Mouse (Mus musculus): ENCODE results near the gene Cfap20. TPM values are rescaled to one million over a fixed set of nuclear protein-coding genes. Genes with fewer than 3 reads are reported as not detected.

The Cfap20 gene
- polyA plus RNA-seq, 1 experiment = 45.0 TPM

- Histone ChIP-seq H3ac (ENCODE audit: control insufficient read depth, insufficient read length, low read depth) (no peak overlapping the region), H3K79me3 (ENCODE audit: low read depth) (no peaks in the 10 kb centered on the region), H3K36me3 (ENCODE audit: control insufficient read depth, insufficient read depth) (no peaks in the 10 kb centered on the region), H3K4me3 (ENCODE audit: insufficient read depth, poor library complexity, severe bottlenecking) (no peak overlapping the region), H3K79me2 (ENCODE audit: control insufficient read depth, insufficient read depth) (no peaks in the 10 kb centered on the region), H3K27me3 (ENCODE audit: control insufficient read depth, insufficient read depth, insufficient read length) (no peaks in the 10 kb centered on the region)
- TF ChIP-seq MYOD1 (IDR thresholded peaks at IDR 0.05; ENCODE audit: control insufficient read depth, insufficient read length, low read depth) (no peak), CEBPB (IDR thresholded peaks at IDR 0.05; ENCODE audit: low read depth) (no peak)
These were observed 56.8 kb downstream of the Cfap20 start for GRCm38 (mm10) chr8:95377863-95378291.

- Histone ChIP-seq H3ac (ENCODE audit: control insufficient read depth, insufficient read length, low read depth) (no peak overlapping the region), H3K79me2 (ENCODE audit: control insufficient read depth, insufficient read depth) (no peaks in the 10 kb centered on the region), H3K4me3 (ENCODE audit: insufficient read depth, poor library complexity, severe bottlenecking) (no peak overlapping the region), H3K36me3 (ENCODE audit: control insufficient read depth, insufficient read depth) (no peaks in the 10 kb centered on the region), H3K79me3 (ENCODE audit: low read depth) (no peaks in the 10 kb centered on the region), H3K27me3 (ENCODE audit: control insufficient read depth, insufficient read depth, insufficient read length) (no peaks in the 10 kb centered on the region)
- TF ChIP-seq MYOD1 (IDR thresholded peaks at IDR 0.05; ENCODE audit: control insufficient read depth, insufficient read length, low read depth) = no peak
- no peak for TF ChIP-seq FOSL1 (IDR thresholded peaks at IDR 0.05; ENCODE audit: insufficient read depth, low read length, poor library complexity, severe bottlenecking)
- no peak for TF ChIP-seq CEBPB (IDR thresholded peaks at IDR 0.05; ENCODE audit: low read depth)
- TF ChIP-seq USF1 (IDR thresholded peaks at IDR 0.05; ENCODE audit: low read depth) = no peak
- TF ChIP-seq MYOG (IDR thresholded peaks at IDR 0.05; ENCODE audit: control insufficient read depth, extremely low read depth, insufficient read length) = no peak
- no peak for TF ChIP-seq MAX (IDR thresholded peaks at IDR 0.05)
- TF ChIP-seq CTCF (IDR thresholded peaks at IDR 0.05; ENCODE audit: control insufficient read depth, insufficient read depth, insufficient read length) = no peak
These were observed 57.6 kb downstream of the Cfap20 start for GRCm38 (mm10) chr8:95377101-95377500.

DNA sequence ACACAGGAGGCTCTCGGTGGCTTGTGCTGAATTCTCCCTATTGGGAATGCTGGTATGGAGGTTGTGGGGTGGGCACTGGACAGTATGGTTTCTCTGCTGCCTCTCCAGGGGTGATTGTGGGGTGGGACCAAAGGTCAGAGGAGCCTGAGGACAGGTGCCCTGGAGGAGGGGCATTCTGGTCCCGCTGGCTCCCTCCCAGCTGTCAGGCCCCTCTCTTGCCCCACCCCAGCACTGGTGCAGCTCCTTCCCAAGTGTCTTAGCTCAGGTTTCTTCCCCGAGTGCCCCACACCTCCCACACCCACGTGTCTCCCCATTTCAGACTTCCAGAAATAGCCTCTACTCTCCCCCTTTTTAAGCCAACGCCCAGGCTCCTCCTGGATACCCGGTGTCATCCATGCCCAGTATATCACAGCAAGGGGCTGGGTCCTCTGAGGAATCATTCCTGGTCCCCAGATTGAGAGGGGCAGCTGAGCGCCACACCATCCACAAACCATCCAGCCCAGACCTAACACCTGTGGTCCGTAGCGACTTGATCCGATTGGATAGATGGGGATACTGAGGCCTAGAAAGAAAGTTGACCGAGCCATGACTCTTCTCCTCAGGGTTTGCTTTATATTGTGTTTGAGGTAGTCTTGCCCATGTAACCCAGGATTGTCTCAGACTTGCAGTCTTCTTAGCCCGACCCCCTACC lies 58.2 kb downstream of the Cfap20 start:
- H3ac ChIP-seq (ENCODE audit: control insufficient read depth, insufficient read length, low read depth) = no peak overlapping the region
- H3K79me3 ChIP-seq (ENCODE audit: low read depth) = no peaks in the 10 kb centered on the region
- no peaks in the 10 kb centered on the region for H3K79me2 ChIP-seq (ENCODE audit: control insufficient read depth, insufficient read depth)
- no peaks in the 10 kb centered on the region for H3K36me3 ChIP-seq (ENCODE audit: control insufficient read depth, insufficient read depth)
- H3K27me3 ChIP-seq (ENCODE audit: control insufficient read depth, insufficient read depth, insufficient read length) = no peaks in the 10 kb centered on the region
- no peak for TF ChIP-seq CEBPB (IDR thresholded peaks at IDR 0.05; ENCODE audit: low read depth)
- no peak for TF ChIP-seq MAX (IDR thresholded peaks at IDR 0.05)
- TF ChIP-seq FOSL1 (IDR thresholded peaks at IDR 0.05; ENCODE audit: insufficient read depth, low read length, poor library complexity, severe bottlenecking) = no peak
- TF ChIP-seq CTCF (IDR thresholded peaks at IDR 0.05; ENCODE audit: control insufficient read depth, insufficient read depth, insufficient read length) = no peak
- TF ChIP-seq USF1 (IDR thresholded peaks at IDR 0.05; ENCODE audit: low read depth) = no peak
- no peak for TF ChIP-seq MYOG (IDR thresholded peaks at IDR 0.05; ENCODE audit: control insufficient read depth, extremely low read depth, insufficient read length)
- TF ChIP-seq MYOD1 (IDR thresholded peaks at IDR 0.05; ENCODE audit: control insufficient read depth, insufficient read length, low read depth) = no peak
- H3K4me3 ChIP-seq (ENCODE audit: insufficient read depth, poor library complexity, severe bottlenecking) = no peak overlapping the region

DNA sequence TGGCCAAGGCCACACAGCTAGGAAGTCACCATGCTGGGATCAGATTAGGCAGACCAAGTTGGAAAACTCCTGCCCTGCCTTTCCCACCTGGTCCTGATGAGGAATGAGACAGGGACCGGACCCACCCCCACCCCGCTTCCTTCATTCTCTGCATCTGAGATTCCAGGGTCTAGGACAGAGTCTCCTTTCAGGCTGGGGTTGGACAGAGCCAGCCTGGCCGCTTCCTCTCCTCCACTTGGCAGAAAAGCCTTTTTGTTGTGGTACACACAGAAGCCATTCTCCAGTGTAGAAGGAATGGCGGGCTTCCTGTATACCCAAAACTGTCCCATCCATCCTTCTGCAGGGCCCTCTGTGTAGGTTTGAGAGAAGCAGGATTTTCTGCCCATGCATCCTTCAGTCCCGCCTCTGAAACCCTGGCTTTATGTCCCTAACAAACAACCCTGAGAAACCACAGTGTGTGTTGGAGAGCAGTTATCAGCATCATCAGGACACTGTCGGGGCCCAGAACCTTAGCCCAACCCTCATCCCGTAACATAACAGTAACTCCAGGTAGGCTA lies 59.2 kb downstream of the Cfap20 start:
- H3K36me3 ChIP-seq (ENCODE audit: control insufficient read depth, insufficient read depth) = no peaks in the 10 kb centered on the region
- H3ac ChIP-seq (ENCODE audit: control insufficient read depth, insufficient read length, low read depth) = no peak overlapping the region
- H3K27me3 ChIP-seq (ENCODE audit: control insufficient read depth, insufficient read depth, insufficient read length) = no peaks in the 10 kb centered on the region
- no peaks in the 10 kb centered on the region for H3K79me2 ChIP-seq (ENCODE audit: control insufficient read depth, insufficient read depth)
- no peak overlapping the region for H3K4me3 ChIP-seq (ENCODE audit: insufficient read depth, poor library complexity, severe bottlenecking)
- TF ChIP-seq MAX (IDR thresholded peaks at IDR 0.05) = no peak
- H3K79me3 ChIP-seq (ENCODE audit: low read depth) = no peaks in the 10 kb centered on the region

DNA sequence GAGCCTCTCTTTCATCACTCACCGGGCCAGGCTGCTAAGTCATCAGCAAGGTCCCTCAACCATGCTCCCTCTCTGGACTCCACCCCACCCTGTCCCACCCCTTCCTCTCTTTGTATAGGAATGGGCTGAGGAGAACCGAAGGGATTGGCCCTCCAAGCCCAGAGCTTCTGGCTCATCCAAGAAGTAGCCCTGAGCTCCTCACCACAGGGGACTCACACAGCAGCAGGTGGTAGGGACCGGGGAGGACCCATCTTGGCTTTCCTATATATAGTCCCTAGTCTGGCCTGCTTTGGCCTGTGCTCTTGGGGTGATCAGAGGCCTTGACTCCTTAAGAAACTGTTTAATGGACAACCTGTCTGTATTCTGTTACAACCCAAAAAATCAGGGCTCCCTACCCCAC lies 60.2 kb downstream of the Cfap20 start:
- Histone ChIP-seq H3K79me2 (ENCODE audit: control insufficient read depth, insufficient read depth) (no peaks in the 10 kb centered on the region), H3K36me3 (ENCODE audit: control insufficient read depth, insufficient read depth) (no peaks in the 10 kb centered on the region), H3ac (ENCODE audit: control insufficient read depth, insufficient read length, low read depth) (no peak overlapping the region), H3K79me3 (ENCODE audit: low read depth) (no peaks in the 10 kb centered on the region), H3K4me3 (ENCODE audit: insufficient read depth, poor library complexity, severe bottlenecking) (no peak overlapping the region), H3K27me3 (ENCODE audit: control insufficient read depth, insufficient read depth, insufficient read length) (no peaks in the 10 kb centered on the region)
- TF ChIP-seq CEBPB (IDR thresholded peaks at IDR 0.05; ENCODE audit: low read depth) (no peak), USF1 (IDR thresholded peaks at IDR 0.05; ENCODE audit: low read depth) (no peak), MYOD1 (IDR thresholded peaks at IDR 0.05; ENCODE audit: control insufficient read depth, insufficient read length, low read depth) (no peak), CTCF (IDR thresholded peaks at IDR 0.05; ENCODE audit: control insufficient read depth, insufficient read depth, insufficient read length) (no peak), FOSL1 (IDR thresholded peaks at IDR 0.05; ENCODE audit: insufficient read depth, low read length, poor library complexity, severe bottlenecking) (no peak), MYOG (IDR thresholded peaks at IDR 0.05; ENCODE audit: control insufficient read depth, extremely low read depth, insufficient read length) (no peak), MAX (IDR thresholded peaks at IDR 0.05) (no peak)

- no peak overlapping the region for H3ac ChIP-seq (ENCODE audit: control insufficient read depth, insufficient read length, low read depth)
- H3K4me3 ChIP-seq (ENCODE audit: insufficient read depth, poor library complexity, severe bottlenecking) = no peak overlapping the region
- no peaks in the 10 kb centered on the region for H3K27me3 ChIP-seq (ENCODE audit: control insufficient read depth, insufficient read depth, insufficient read length)
- no peaks in the 10 kb centered on the region for H3K79me2 ChIP-seq (ENCODE audit: control insufficient read depth, insufficient read depth)
- no peaks in the 10 kb centered on the region for H3K36me3 ChIP-seq (ENCODE audit: control insufficient read depth, insufficient read depth)
- no peaks in the 10 kb centered on the region for H3K79me3 ChIP-seq (ENCODE audit: low read depth)
- no peak for TF ChIP-seq CTCF (IDR thresholded peaks at IDR 0.05; ENCODE audit: control insufficient read depth, insufficient read depth, insufficient read length)
- no peak for TF ChIP-seq MAX (IDR thresholded peaks at IDR 0.05)
- no peak for TF ChIP-seq MYOG (IDR thresholded peaks at IDR 0.05; ENCODE audit: control insufficient read depth, extremely low read depth, insufficient read length)
- TF ChIP-seq FOSL1 (IDR thresholded peaks at IDR 0.05; ENCODE audit: insufficient read depth, low read length, poor library complexity, severe bottlenecking) = no peak
These were observed 61.2 kb downstream of the Cfap20 start for GRCm38 (mm10) chr8:95373389-95374002.

Other genes with a start within 250 kb of the Cfap20 start
- gene Kifc3, start 232.1 kb downstream of the Cfap20 start, polyA plus RNA-seq (2012; fragmentation: generic; extraction: Trizol) = 13.8 TPM
- gene Cngb1, start 128.3 kb downstream of the Cfap20 start, polyA plus RNA-seq (2012; fragmentation: generic; extraction: Trizol) = under 0.01 TPM
- not detected for gene Tepp, start 124.3 kb downstream of the Cfap20 start, polyA plus RNA-seq (2012; fragmentation: generic; extraction: Trizol)
- gene Zfp319, start 102.9 kb downstream of the Cfap20 start, polyA plus RNA-seq (2012; fragmentation: generic; extraction: Trizol) = 5.7 TPM
- 38.1 TPM for gene Usb1, start 102.6 kb downstream of the Cfap20 start, polyA plus RNA-seq (2012; fragmentation: generic; extraction: Trizol)
- 6.0 TPM for gene Mmp15, start 82.6 kb downstream of the Cfap20 start, polyA plus RNA-seq (2012; fragmentation: generic; extraction: Trizol)
- 61.0 TPM for gene Csnk2a2, start 55.2 kb upstream of the Cfap20 start, polyA plus RNA-seq (2012; fragmentation: generic; extraction: Trizol)
- gene Ccdc113, start 99.2 kb upstream of the Cfap20 start, polyA plus RNA-seq (2012; fragmentation: generic; extraction: Trizol) = not detected
- not detected for gene Prss54, start 141.5 kb upstream of the Cfap20 start, polyA plus RNA-seq (2012; fragmentation: generic; extraction: Trizol)
- gene Gins3, start 198.6 kb upstream of the Cfap20 start, polyA plus RNA-seq (2012; fragmentation: generic; extraction: Trizol) = 8.3 TPM
- gene Ndrg4, start 242.1 kb upstream of the Cfap20 start, polyA plus RNA-seq (2012; fragmentation: generic; extraction: Trizol) = 43.3 TPM

All from C2C12 (cell line).